Mouse (Mus musculus): ENCODE data around the gene Dach1. TPM values are rescaled to one million over a fixed set of nuclear protein-coding genes. Genes with fewer than 3 reads are reported as not detected.

The Dach1 gene
- total RNA-seq, 1 experiment from 2014 or later, result 0.86 TPM

GRCm38 (mm10) chr14:98116627-98117026 is 52.9 kb downstream of the Dach1 start:
- ATAC-seq (replicated peaks; ENCODE audit: insufficient number of reproducible peaks, low FRiP score, low TSS enrichment, poor library complexity, severe bottlenecking), result no peak

- no peak for ATAC-seq (replicated peaks; ENCODE audit: insufficient number of reproducible peaks, low FRiP score, low TSS enrichment, poor library complexity, severe bottlenecking)
Observed at GRCm38 (mm10) chr14:98113106-98113505, 56.5 kb downstream of the Dach1 start.

- no peak for ATAC-seq (replicated peaks; ENCODE audit: insufficient number of reproducible peaks, low FRiP score, low TSS enrichment, poor library complexity, severe bottlenecking)
Observed at GRCm38 (mm10) chr14:98109929-98110328, 59.6 kb downstream of the Dach1 start.

- no peak for ATAC-seq (replicated peaks; ENCODE audit: insufficient number of reproducible peaks, low FRiP score, low TSS enrichment, poor library complexity, severe bottlenecking)
Observed at GRCm38 (mm10) chr14:98108764-98109163, 60.8 kb downstream of the Dach1 start.

- ATAC-seq (replicated peaks; ENCODE audit: insufficient number of reproducible peaks, low FRiP score, low TSS enrichment, poor library complexity, severe bottlenecking), result no peak
Observed at GRCm38 (mm10) chr14:98106208-98106607, 63.4 kb downstream of the Dach1 start.

GRCm38 (mm10) chr14:98104314-98104955 is 65.1 kb downstream of the Dach1 start:
- ATAC-seq (replicated peaks; ENCODE audit: insufficient number of reproducible peaks, low FRiP score, low TSS enrichment, poor library complexity, severe bottlenecking), result no peak

- ATAC-seq (replicated peaks; ENCODE audit: insufficient number of reproducible peaks, low FRiP score, low TSS enrichment, poor library complexity, severe bottlenecking), result no peak
Observed at GRCm38 (mm10) chr14:98095229-98095628, 74.3 kb downstream of the Dach1 start.

GRCm38 (mm10) chr14:98089246-98089645 is 80.3 kb downstream of the Dach1 start:
- no peak for ATAC-seq (replicated peaks; ENCODE audit: insufficient number of reproducible peaks, low FRiP score, low TSS enrichment, poor library complexity, severe bottlenecking)

GRCm38 (mm10) chr14:98087355-98087754 is 82.2 kb downstream of the Dach1 start:
- no peak for ATAC-seq (replicated peaks; ENCODE audit: insufficient number of reproducible peaks, low FRiP score, low TSS enrichment, poor library complexity, severe bottlenecking)

- no peak for ATAC-seq (replicated peaks; ENCODE audit: insufficient number of reproducible peaks, low FRiP score, low TSS enrichment, poor library complexity, severe bottlenecking)
Observed at GRCm38 (mm10) chr14:98086794-98087193, 82.8 kb downstream of the Dach1 start.

GRCm38 (mm10) chr14:98085141-98085540 is 84.4 kb downstream of the Dach1 start:
- no peak for ATAC-seq (replicated peaks; ENCODE audit: insufficient number of reproducible peaks, low FRiP score, low TSS enrichment, poor library complexity, severe bottlenecking)

- ATAC-seq (replicated peaks; ENCODE audit: insufficient number of reproducible peaks, low FRiP score, low TSS enrichment, poor library complexity, severe bottlenecking), result no peak
Observed at GRCm38 (mm10) chr14:98084720-98085119, 84.8 kb downstream of the Dach1 start.

- no peak for ATAC-seq (replicated peaks; ENCODE audit: insufficient number of reproducible peaks, low FRiP score, low TSS enrichment, poor library complexity, severe bottlenecking)
Observed at GRCm38 (mm10) chr14:98083419-98083818, 86.1 kb downstream of the Dach1 start.

- no peak for ATAC-seq (replicated peaks; ENCODE audit: insufficient number of reproducible peaks, low FRiP score, low TSS enrichment, poor library complexity, severe bottlenecking)
Observed at GRCm38 (mm10) chr14:98080014-98080413, 89.6 kb downstream of the Dach1 start.

GRCm38 (mm10) chr14:98077996-98078395 is 91.6 kb downstream of the Dach1 start:
- no peak for ATAC-seq (replicated peaks; ENCODE audit: insufficient number of reproducible peaks, low FRiP score, low TSS enrichment, poor library complexity, severe bottlenecking)

- ATAC-seq (replicated peaks; ENCODE audit: insufficient number of reproducible peaks, low FRiP score, low TSS enrichment, poor library complexity, severe bottlenecking), result no peak
Observed at GRCm38 (mm10) chr14:98073421-98074080, 96.0 kb downstream of the Dach1 start.

- no peak for ATAC-seq (replicated peaks; ENCODE audit: insufficient number of reproducible peaks, low FRiP score, low TSS enrichment, poor library complexity, severe bottlenecking)
Observed at GRCm38 (mm10) chr14:98072647-98073420, 96.7 kb downstream of the Dach1 start.

- no peak for ATAC-seq (replicated peaks; ENCODE audit: insufficient number of reproducible peaks, low FRiP score, low TSS enrichment, poor library complexity, severe bottlenecking)
Observed at GRCm38 (mm10) chr14:98071877-98072276, 97.7 kb downstream of the Dach1 start.

GRCm38 (mm10) chr14:98067273-98067905 is 102.2 kb downstream of the Dach1 start:
- no peak for ATAC-seq (replicated peaks; ENCODE audit: insufficient number of reproducible peaks, low FRiP score, low TSS enrichment, poor library complexity, severe bottlenecking)

Measured in monocyte, adult 5-6 weeks (primary cell).